31 mouse cellular contexts compared by ENCODE assay signal in genomic region chr13:31515261-31515660, GRCm38 (mm10). TPM values are rescaled to one million over a fixed set of nuclear protein-coding genes. Genes with fewer than 3 reads are reported as not detected.
DNase-seq lines count a peak whose midpoint lies in the region; ATAC-seq and TF ChIP-seq lines count a peak whose summit lies in the region.
"Had no signal": no experiment of that assay in that cellular context is flagged by ENCODE, and none has a peak within 500 bp of the region (broad histone marks: within the 10 kb centered on the region; RNA-seq: fewer than 3 reads in every experiment).

No protein-coding gene starts in this region.

- peak overlapping the region; percentile 75 for H3K27ac ChIP-seq in stomach, embryonic 16.5 days (ENCODE audit: low read length)
- H3K27ac ChIP-seq in hindbrain, postnatal 0 days, result no peak overlapping the region
- H3K27ac ChIP-seq: embryonic facial prominence, embryonic 10.5 days; embryonic facial prominence, embryonic 13.5 days; forebrain, embryonic 12.5 days; forebrain, embryonic 15.5 days; heart, embryonic 15.5 days; hindbrain, embryonic 10.5 days; hindbrain, embryonic 13.5 days had no signal

- H3K36me3 ChIP-seq in stomach, embryonic 16.5 days (ENCODE audit: control insufficient read depth, insufficient read depth, low read length), result no peaks in the 10 kb centered on the region
- no peaks in the 10 kb centered on the region for H3K36me3 ChIP-seq in hindbrain, postnatal 0 days (ENCODE audit: insufficient read depth, low read length)
- H3K36me3 ChIP-seq: embryonic facial prominence, embryonic 10.5 days; embryonic facial prominence, embryonic 13.5 days; forebrain, embryonic 12.5 days; forebrain, embryonic 15.5 days; heart, embryonic 12.5 days; heart, embryonic 15.5 days; hindbrain, embryonic 10.5 days; hindbrain, embryonic 13.5 days had no signal

- peak; percentile 59 for DNase-seq in heart, adult 11 months
- DNase-seq in heart, adult 18-20 months, result no peak
- peak; percentile 34 for DNase-seq in lung, postnatal 36 days
- DNase-seq in lung, postnatal 4 days, result no peak
- peak; percentile 50 for DNase-seq in large intestine, adult 2 months (ENCODE audit: low read depth, low spot score)
- DNase-seq in frontal cortex, postnatal 36 days (ENCODE audit: low spot score in 2 of 2), result no peak
- DNase-seq in hindbrain, postnatal 0 days (ENCODE audit: low spot score), result no peak
- DNase-seq: adrenal gland, adult 8-10 months; adrenal gland, postnatal 25 days; cerebellum, adult 11-12 months; cerebellum, adult 8-10 months; cerebellum, postnatal 10 days; cerebellum, postnatal 36 days; embryo, embryonic 11 days; gastrocnemius, postnatal 10 days; gastrocnemius, postnatal 36 days; heart, postnatal 10 days; heart, postnatal 36 days had no signal

- no peaks in the 10 kb centered on the region for H3K9me3 ChIP-seq in stomach, embryonic 16.5 days (replicated peaks; ENCODE audit: control insufficient read depth, low read length)
- no peaks in the 10 kb centered on the region for H3K9me3 ChIP-seq in hindbrain, postnatal 0 days (ENCODE audit: low read length)
- H3K9me3 ChIP-seq: embryonic facial prominence, embryonic 10.5 days; embryonic facial prominence, embryonic 13.5 days; forebrain, embryonic 12.5 days; forebrain, embryonic 15.5 days; heart, embryonic 12.5 days; heart, embryonic 15.5 days; hindbrain, embryonic 10.5 days; hindbrain, embryonic 13.5 days had no signal

- TF ChIP-seq CTCF in hindbrain, postnatal 0 days (IDR thresholded peaks at IDR 0.05; ENCODE audit: low read depth), result no peak

- no peak overlapping the region for H3K4me3 ChIP-seq in stomach, embryonic 16.5 days (replicated peaks; ENCODE audit: low read length)
- H3K4me3 ChIP-seq in hindbrain, postnatal 0 days (ENCODE audit: low read length), result no peak overlapping the region
- H3K4me3 ChIP-seq: embryonic facial prominence, embryonic 10.5 days; embryonic facial prominence, embryonic 13.5 days; erythroblast, embryonic 14.5 days; forebrain, embryonic 12.5 days; forebrain, embryonic 15.5 days; heart, embryonic 12.5 days; heart, embryonic 15.5 days; hindbrain, embryonic 10.5 days; hindbrain, embryonic 13.5 days had no signal

- 34% methylated on average over 7 of the region's 7 CpGs for WGBS in large intestine, adult 2 months
- WGBS in stomach, embryonic 16.5 days, result 66% methylated on average over 7 of the region's 7 CpGs
- WGBS in hindbrain, postnatal 0 days, result 92% methylated on average over 7 of the region's 7 CpGs

- ATAC-seq in stomach, embryonic 16.5 days (ENCODE audit: insufficient read depth, low FRiP score), result peak; percentile 82
- no peak for ATAC-seq in hindbrain, postnatal 0 days
- ATAC-seq: activated CD4-positive, CD25-positive, alpha-beta regulatory T cell, adult 4 months; forebrain, embryonic 15.5 days had no signal

- 0 out of 2 replicates have a peak, but pooled peaks cover 6% of the 10 kb centered on the region for H3K4me1 ChIP-seq in stomach, embryonic 16.5 days (ENCODE audit: control insufficient read depth, insufficient read depth, low read length)
- H3K4me1 ChIP-seq in hindbrain, postnatal 0 days (ENCODE audit: insufficient read depth, low read length), result no peaks in the 10 kb centered on the region
- H3K4me1 ChIP-seq: embryonic facial prominence, embryonic 10.5 days; embryonic facial prominence, embryonic 13.5 days; forebrain, embryonic 12.5 days; forebrain, embryonic 15.5 days; heart, embryonic 15.5 days; hindbrain, embryonic 10.5 days; hindbrain, embryonic 13.5 days had no signal

- no peak overlapping the region for H3K4me2 ChIP-seq in stomach, embryonic 16.5 days (ENCODE audit: low read depth, low read length)
- no peak overlapping the region for H3K4me2 ChIP-seq in hindbrain, postnatal 0 days (ENCODE audit: low read depth, low read length)
- H3K4me2 ChIP-seq: embryonic facial prominence, embryonic 13.5 days; forebrain, embryonic 12.5 days; forebrain, embryonic 15.5 days; heart, embryonic 12.5 days; heart, embryonic 15.5 days; hindbrain, embryonic 13.5 days had no signal

- no peak overlapping the region for H3K9ac ChIP-seq in stomach, embryonic 16.5 days (ENCODE audit: low read length)
- H3K9ac ChIP-seq in hindbrain, postnatal 0 days (replicated peaks; ENCODE audit: low read length), result no peak overlapping the region
- H3K9ac ChIP-seq: embryonic facial prominence, embryonic 13.5 days; forebrain, embryonic 12.5 days; forebrain, embryonic 15.5 days; heart, embryonic 12.5 days; heart, embryonic 15.5 days; hindbrain, embryonic 13.5 days had no signal

- H3K27me3 ChIP-seq in stomach, embryonic 16.5 days (ENCODE audit: control insufficient read depth, insufficient read depth, low read length), result no peaks in the 10 kb centered on the region
- no peaks in the 10 kb centered on the region for H3K27me3 ChIP-seq in hindbrain, postnatal 0 days (ENCODE audit: insufficient read depth, low read length)
- H3K27me3 ChIP-seq: embryonic facial prominence, embryonic 13.5 days; forebrain, embryonic 12.5 days; forebrain, embryonic 15.5 days; heart, embryonic 15.5 days; hindbrain, embryonic 13.5 days had no signal

RNA-seq across cellular contexts. Expression of gene Foxq1, which starts 40.7 kb away (rescaled TPM):
- under 1 TPM in 1 of 2 experiments, not detected in 1; 0.13 TPM for total RNA-seq in heart, adult 18-20 months (2021)
- 0.53 and 1.2 TPM in 2 replicates for polyA plus RNA-seq in large intestine, adult 2 months (2012; rRNA removed)
- 8.9 and 9.6 TPM in 2 replicates for polyA plus RNA-seq in stomach, embryonic 16.5 days (2015; fragmentation: Nextera tagmentation; extraction: Ambion mirVana)
- total RNA-seq in hindbrain, postnatal 0 days (2014; rRNA removed), result 4.4 and 5.7 TPM in 2 replicates
- polyA plus RNA-seq in hindbrain, postnatal 0 days (2015; fragmentation: Nextera tagmentation; extraction: Ambion mirVana), result 1.7 and 1.8 TPM in 2 replicates
- total RNA-seq: gastrocnemius, postnatal 10 days; gastrocnemius, postnatal 36 days; granulocyte monocyte progenitor cell, adult 5-6 weeks had no signal
- polyA plus RNA-seq: activated CD4-positive, CD25-positive, alpha-beta regulatory T cell, adult 4 months; erythroblast, embryonic 14.5 days had no signal

RNA-seq across cellular contexts. Expression of gene A530084C06Rik, which starts 43.9 kb away (rescaled TPM):
- total RNA-seq in heart, adult 18-20 months (2021), result not detected
- polyA plus RNA-seq in large intestine, adult 2 months (2012; rRNA removed), result 0.12 and 0.16 TPM in 2 replicates
- not detected in 2 replicates for polyA plus RNA-seq in stomach, embryonic 16.5 days (2015; fragmentation: Nextera tagmentation; extraction: Ambion mirVana)
- 1.1 and 1.3 TPM in 2 replicates for total RNA-seq in hindbrain, postnatal 0 days (2014; rRNA removed)
- polyA plus RNA-seq in hindbrain, postnatal 0 days (2015; fragmentation: Nextera tagmentation; extraction: Ambion mirVana), result not detected in 2 replicates
- total RNA-seq: adrenal gland, adult 8-10 months; gastrocnemius, adult 18-20 months; gastrocnemius, postnatal 10 days; gastrocnemius, postnatal 36 days; granulocyte monocyte progenitor cell, adult 5-6 weeks had no signal
- polyA plus RNA-seq: activated CD4-positive, CD25-positive, alpha-beta regulatory T cell, adult 4 months; embryonic facial prominence, embryonic 10.5 days; embryonic facial prominence, embryonic 13.5 days; erythroblast, embryonic 14.5 days; forebrain, embryonic 12.5 days; forebrain, embryonic 15.5 days; heart, embryonic 12.5 days; heart, embryonic 15.5 days; hindbrain, embryonic 10.5 days; hindbrain, embryonic 13.5 days had no signal

Comparison
In these comparisons a context has a peak if more than half of its experiments do, and no peak if none do; other contexts are left out.
1. DNase-seq: peak in heart, adult 11 months (single experiment), lung, postnatal 36 days (single experiment) and large intestine, adult 2 months (single experiment); none in heart, adult 18-20 months (0 of 2), lung, postnatal 4 days (0 of 2), frontal cortex, postnatal 36 days (0 of 2) and hindbrain, postnatal 0 days (single experiment).